Mouse (Mus musculus): ENCODE results near the gene Cep57.

- TF ChIP-seq ZNF384 (IDR thresholded peaks at IDR 0.05; ENCODE audit: low read depth, low read length) (no peak), HCFC1 (IDR thresholded peaks at IDR 0.05; ENCODE audit: borderline replicate concordance, insufficient read depth, low read length) (no peak), MAFK (IDR thresholded peaks at IDR 0.05; ENCODE audit: insufficient read depth, low read depth, low read length) (no peak), ZC3H11A (IDR thresholded peaks at IDR 0.05; ENCODE audit: borderline replicate concordance, low read depth, low read length) (no peak)
Measured at GRCm38 (mm10) chr9:13826391-13826805, 509 bp downstream of the Cep57 start.
